Mouse (Mus musculus): ENCODE measurements around the gene C2cd5.
"Not testable (repeated sequence)": the region's sequence is repeated elsewhere in the genome, so short reads cannot be mapped to it uniquely, and the experiment has no call there.

The C2cd5 gene

GRCm38 (mm10) chr6:143020146-143020545 is 79.8 kb downstream of the C2cd5 start:
- no peak for DNase-seq (ENCODE audit: low spot score in 2 of 2)

GRCm38 (mm10) chr6:143012513-143013215 is 87.3 kb downstream of the C2cd5 start:
- no peak for DNase-seq (ENCODE audit: low spot score in 2 of 2)

GRCm38 (mm10) chr6:143008865-143009264 is 91.1 kb downstream of the C2cd5 start:
- no peak for DNase-seq (ENCODE audit: low spot score in 2 of 2)

- not testable (repeated sequence) for DNase-seq (ENCODE audit: low spot score in 2 of 2)
These were observed 94.7 kb downstream of the C2cd5 start for GRCm38 (mm10) chr6:143005209-143005608.

GRCm38 (mm10) chr6:143004801-143005200 is 95.1 kb downstream of the C2cd5 start:
- DNase-seq (ENCODE audit: low spot score in 2 of 2) = no peak

GRCm38 (mm10) chr6:142998221-142998999 is 101.5 kb downstream of the C2cd5 start:
- no peak for DNase-seq (ENCODE audit: low spot score in 2 of 2)

- no peak for DNase-seq (ENCODE audit: low spot score in 2 of 2)
These were observed 103.1 kb downstream of the C2cd5 start for GRCm38 (mm10) chr6:142996887-142997286.

- DNase-seq (ENCODE audit: low spot score in 2 of 2) = no peak
These were observed 104.4 kb downstream of the C2cd5 start for GRCm38 (mm10) chr6:142995567-142995966.

- no peak for DNase-seq (ENCODE audit: low spot score in 2 of 2)
These were observed 105.1 kb downstream of the C2cd5 start for GRCm38 (mm10) chr6:142994821-142995220.

- no peak for DNase-seq (ENCODE audit: low spot score in 2 of 2)
These were observed 105.9 kb downstream of the C2cd5 start for GRCm38 (mm10) chr6:142993705-142994698.

- no peak for DNase-seq (ENCODE audit: low spot score in 2 of 2)
These were observed 107.0 kb downstream of the C2cd5 start for GRCm38 (mm10) chr6:142992971-142993370.

- no peak for DNase-seq (ENCODE audit: low spot score in 2 of 2)
These were observed 107.8 kb downstream of the C2cd5 start for GRCm38 (mm10) chr6:142992099-142992498.

- DNase-seq (ENCODE audit: low spot score in 2 of 2) = no peak
These were observed 108.4 kb downstream of the C2cd5 start for GRCm38 (mm10) chr6:142991391-142992059.

GRCm38 (mm10) chr6:142990516-142990915 is 109.4 kb downstream of the C2cd5 start:
- DNase-seq (ENCODE audit: low spot score in 2 of 2) = no peak

- DNase-seq (ENCODE audit: low spot score in 2 of 2) = no peak
These were observed 110.4 kb downstream of the C2cd5 start for GRCm38 (mm10) chr6:142989495-142989894.

GRCm38 (mm10) chr6:142988753-142989152 is 111.2 kb downstream of the C2cd5 start:
- peak; percentile 64 to 66 for DNase-seq (ENCODE audit: low spot score in 2 of 2)

- no peak for DNase-seq (ENCODE audit: low spot score in 2 of 2)
These were observed 111.7 kb downstream of the C2cd5 start for GRCm38 (mm10) chr6:142988231-142988630.

- DNase-seq (ENCODE audit: low spot score in 2 of 2) = no peak
These were observed 112.3 kb downstream of the C2cd5 start for GRCm38 (mm10) chr6:142987616-142988015.

- not testable (repeated sequence) for DNase-seq (ENCODE audit: low spot score in 2 of 2)
These were observed 113.2 kb downstream of the C2cd5 start for GRCm38 (mm10) chr6:142986706-142987105.

GRCm38 (mm10) chr6:142985561-142986238 is 114.2 kb downstream of the C2cd5 start:
- DNase-seq (ENCODE audit: low spot score in 2 of 2) = not testable (repeated sequence)
